Mouse (Mus musculus) heart, embryonic 13.5 days (tissue): ENCODE data around the gene Fam241a. TPM values are rescaled to one million over a fixed set of nuclear protein-coding genes. Genes with fewer than 3 reads are reported as not detected.

Source experiments
- ATAC-seq: fragments of 200-750 bp; cut with Nextera tagmentation; 2 replicates; pipeline ENCODE4 v1.8.0; 2017; ENCODE audit warnings: moderate TSS enrichment; ENCODE audit not compliant: insufficient number of reproducible peaks, low FRiP score, low TSS enrichment; ENCODE audit errors: extremely low read depth
- H3K27ac ChIP-seq: fragments of 300-500 bp; sonication (generic); replicated peaks from 2 replicates; pipeline ENCODE4 v1.5.1; 2015; ENCODE audit warnings: moderate library complexity, mild to moderate bottlenecking, inconsistent platforms
- H3K27me3 ChIP-seq: fragments of 300-500 bp; sonication (generic); replicated peaks from 2 replicates; pipeline ENCODE4 v1.6.1; 2015; ENCODE audit warnings: mild to moderate bottlenecking, inconsistent platforms
- H3K36me3 ChIP-seq: fragments of 300-500 bp; sonication (generic); 2 replicates; pipeline ENCODE4 v1.6.1; 2015; ENCODE audit warnings: mild to moderate bottlenecking, inconsistent platforms
- H3K4me1 ChIP-seq: fragments of 300-500 bp; sonication (generic); 2 replicates; pipeline ENCODE4 v1.6.1; 2015; ENCODE audit warnings: inconsistent platforms
- H3K4me2 ChIP-seq: fragments of 300-500 bp; sonication (generic); 2 replicates; pipeline ENCODE4 v1.6.1; 2015; ENCODE audit warnings: inconsistent platforms, mild to moderate bottlenecking, moderate library complexity
- H3K4me3 ChIP-seq: fragments of 300-500 bp; sonication (generic); 2 replicates; pipeline ENCODE4 v1.5.1; 2015; ENCODE audit warnings: moderate library complexity, mild to moderate bottlenecking, inconsistent platforms
- H3K9ac ChIP-seq: fragments of 300-500 bp; sonication (generic); 2 replicates; pipeline ENCODE4 v1.6.1; 2015; ENCODE audit warnings: inconsistent platforms, mild to moderate bottlenecking, moderate library complexity
- H3K9me3 ChIP-seq: fragments of 300-500 bp; sonication (generic); 2 replicates; pipeline ENCODE4 v1.6.1; 2016; ENCODE audit warnings: inconsistent platforms
- WGBS: fragments of 180-500 bp; shearing (Covaris S2); methylation state at CpG from one replicate; pipeline ENCODE4 v1.1.7; 2015; ENCODE audit warnings: mixed read lengths; 5-methylcytosine and 5-hydroxymethylcytosine counted together
- polyA plus RNA-seq: library from polyadenylated mRNA; unstranded; fragments of >200 nt; fragmentation: Nextera tagmentation; extraction: Ambion mirVana; gene quantifications from 2 replicates; pipeline ENCODE4 v1.2.1, GENCODE M21; 2015

The Fam241a gene
- polyA plus RNA-seq: 6.9 and 9.0 TPM in 2 replicates

DNA sequence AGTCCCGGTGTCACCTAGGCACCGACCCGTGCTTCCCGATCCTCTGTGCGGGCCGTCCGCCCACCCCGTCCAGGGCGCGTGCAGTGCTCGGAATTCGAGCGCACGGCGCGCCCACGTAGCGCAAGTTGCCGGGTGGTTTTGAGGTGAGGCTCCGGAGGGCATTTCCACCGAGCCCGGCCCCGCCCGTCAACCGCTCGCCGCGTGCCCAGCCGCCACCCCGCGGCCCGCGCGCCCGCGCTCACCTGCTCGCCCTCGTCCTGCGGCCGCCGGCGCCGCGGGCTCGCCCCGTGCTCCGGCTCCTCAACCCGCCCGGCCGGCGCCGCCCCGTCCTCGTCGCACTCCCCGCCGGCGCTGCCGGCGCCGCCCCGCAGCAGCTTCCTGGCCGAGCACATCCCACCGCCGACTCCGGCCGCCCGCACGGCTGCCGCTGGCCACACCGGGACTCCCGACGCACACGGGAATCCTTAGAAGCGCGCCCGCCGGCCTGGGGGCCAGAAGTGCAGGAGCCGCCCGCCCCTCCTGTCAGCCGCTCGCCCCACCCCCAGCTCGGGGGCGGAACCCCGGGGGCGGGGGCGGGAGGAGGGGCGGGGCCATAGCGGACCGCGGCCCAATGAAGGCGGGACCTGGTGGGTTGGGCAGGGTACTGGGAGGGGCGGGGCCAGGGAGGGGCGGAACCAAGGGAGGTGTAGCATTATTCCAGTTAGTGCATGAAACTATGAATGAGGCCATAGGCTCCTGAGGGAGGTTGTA, at the start of gene Fam241a:
TSS of gene Fam241a (minus strand) at position 533 of the 750 bp plus-strand sequence.
- H3K27ac ChIP-seq: peak within 1 kb of the TSS; percentile 79
- ATAC-seq: peak; percentile 94
- H3K9ac ChIP-seq: peak within 1 kb of the TSS; percentile 86
- no peaks in the 10 kb centered on the region for H3K27me3 ChIP-seq
- peak within 1 kb of the TSS; percentile 79 for H3K4me2 ChIP-seq
- H3K4me1 ChIP-seq: peaks cover 26% of the 10 kb centered on the region
- WGBS: under 1% methylated on average over 89 of the region's 94 CpGs
- no peaks in the 10 kb centered on the region for H3K9me3 ChIP-seq
- H3K4me3 ChIP-seq: peak within 1 kb of the TSS; percentile 86
- H3K36me3 ChIP-seq: no peaks in the 10 kb centered on the region

DNA sequence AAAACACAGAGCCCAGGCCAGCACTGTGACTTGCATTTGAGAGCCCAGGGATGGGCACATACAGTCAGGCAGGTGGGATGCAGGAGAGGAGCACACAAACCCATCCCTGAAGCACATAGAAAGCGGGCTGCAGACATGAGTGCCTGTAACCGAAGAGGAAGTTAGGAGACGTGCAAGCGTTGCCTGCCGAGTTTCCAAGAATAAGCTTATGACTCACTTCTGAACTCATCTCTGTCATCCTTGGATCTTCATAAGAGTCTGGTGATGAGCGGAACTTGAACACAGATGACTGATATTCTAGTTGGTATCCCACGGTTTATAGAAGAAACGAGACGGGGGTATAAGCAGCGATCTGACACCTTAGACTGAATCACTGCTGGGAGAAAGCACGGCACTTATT, 36.3 kb upstream of the Fam241a start:
- 85% methylated on average over 11 of the region's 11 CpGs for WGBS
- Histone ChIP-seq H3K36me3 (no peaks in the 10 kb centered on the region), H3K27me3 (no peaks in the 10 kb centered on the region), H3K4me1 (peaks cover 16% of the 10 kb centered on the region), H3K27ac (no peak overlapping the region), H3K9ac (no peak overlapping the region), H3K4me2 (peak overlapping the region; percentile 44), H3K4me3 (no peak overlapping the region), H3K9me3 (0 out of 2 replicates have a peak, but pooled peaks cover 12% of the 10 kb centered on the region)
- no peak for ATAC-seq

DNA sequence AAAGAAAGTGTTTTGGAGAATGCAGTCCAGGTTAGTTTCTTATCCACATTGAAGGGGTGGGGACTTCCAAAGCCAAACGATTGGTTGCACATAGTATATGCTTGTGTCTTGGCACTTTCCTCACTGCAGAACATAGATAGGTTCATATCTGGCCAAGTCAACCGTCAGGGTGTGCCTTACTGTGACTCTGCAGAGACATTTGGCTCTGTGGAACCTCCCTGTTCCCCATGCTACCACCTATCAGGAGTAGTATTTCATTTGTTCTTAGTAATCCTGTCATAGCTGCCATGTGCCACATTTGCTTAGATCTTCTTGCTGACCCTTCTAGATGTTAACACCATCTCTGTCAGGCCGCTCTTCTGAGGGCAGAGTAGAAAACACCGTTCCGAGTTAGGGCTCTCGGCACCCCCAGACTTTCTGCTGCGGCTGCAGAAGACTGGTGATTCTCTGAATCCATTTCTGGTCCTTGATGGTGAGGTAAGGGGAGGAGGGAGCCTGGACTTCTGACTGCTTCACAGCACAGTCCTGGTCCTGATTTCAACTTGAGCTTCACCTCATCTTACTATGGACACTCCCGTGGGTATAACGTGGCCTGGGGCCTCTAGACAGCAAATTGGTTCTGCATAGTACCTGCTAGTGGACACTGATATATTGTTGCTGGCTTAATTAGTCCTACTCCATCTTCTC, 34.3 kb upstream of the Fam241a start:
- Histone ChIP-seq H3K4me3 (0 out of 2 replicates have a peak overlapping the region, but pooled peaks have one; percentile 11), H3K36me3 (no peaks in the 10 kb centered on the region), H3K27ac (peak overlapping the region; percentile 66), H3K4me2 (peak overlapping the region; percentile 44), H3K4me1 (peaks cover 22% of the 10 kb centered on the region), H3K9me3 (0 out of 2 replicates have a peak, but pooled peaks cover 3% of the 10 kb centered on the region), H3K9ac (0 out of 2 replicates have a peak overlapping the region, but pooled peaks have one; percentile 37), H3K27me3 (no peaks in the 10 kb centered on the region)
- ATAC-seq: peak; percentile 65; the same call in 1 of the 2 replicates
- WGBS: 58% methylated on average over 9 of the region's 9 CpGs

DNA sequence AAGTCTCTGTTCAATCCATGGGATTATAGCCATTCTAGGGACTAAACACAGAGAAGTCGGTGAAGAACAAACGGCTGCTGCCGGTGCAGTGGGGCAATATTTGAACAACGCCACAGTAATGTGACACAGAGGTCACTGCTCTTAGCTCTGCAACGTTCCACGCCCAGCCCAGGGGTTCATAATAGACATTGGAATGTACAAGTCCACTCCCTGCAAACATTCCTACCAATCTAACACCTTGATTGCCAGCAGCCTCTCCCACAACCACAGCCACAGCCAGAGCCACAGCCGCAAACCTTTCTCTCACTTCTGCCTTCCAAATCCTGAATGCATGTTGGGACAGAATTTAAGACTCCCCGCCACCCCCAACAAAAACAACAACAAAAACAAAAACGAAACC, 33.8 kb upstream of the Fam241a start:
- H3K9ac ChIP-seq: 0 out of 2 replicates have a peak overlapping the region, but pooled peaks have one; percentile 37
- H3K4me1 ChIP-seq: peaks cover 22% of the 10 kb centered on the region
- H3K9me3 ChIP-seq: no peaks in the 10 kb centered on the region
- 35% methylated on average over 9 of the region's 9 CpGs for WGBS
- H3K4me2 ChIP-seq: peak overlapping the region; percentile 44
- peak overlapping the region; percentile 66 for H3K27ac ChIP-seq
- no peak; the same call in 1 of the 2 replicates for ATAC-seq
- no peaks in the 10 kb centered on the region for H3K36me3 ChIP-seq
- H3K27me3 ChIP-seq: no peaks in the 10 kb centered on the region
- no peak overlapping the region for H3K4me3 ChIP-seq

DNA sequence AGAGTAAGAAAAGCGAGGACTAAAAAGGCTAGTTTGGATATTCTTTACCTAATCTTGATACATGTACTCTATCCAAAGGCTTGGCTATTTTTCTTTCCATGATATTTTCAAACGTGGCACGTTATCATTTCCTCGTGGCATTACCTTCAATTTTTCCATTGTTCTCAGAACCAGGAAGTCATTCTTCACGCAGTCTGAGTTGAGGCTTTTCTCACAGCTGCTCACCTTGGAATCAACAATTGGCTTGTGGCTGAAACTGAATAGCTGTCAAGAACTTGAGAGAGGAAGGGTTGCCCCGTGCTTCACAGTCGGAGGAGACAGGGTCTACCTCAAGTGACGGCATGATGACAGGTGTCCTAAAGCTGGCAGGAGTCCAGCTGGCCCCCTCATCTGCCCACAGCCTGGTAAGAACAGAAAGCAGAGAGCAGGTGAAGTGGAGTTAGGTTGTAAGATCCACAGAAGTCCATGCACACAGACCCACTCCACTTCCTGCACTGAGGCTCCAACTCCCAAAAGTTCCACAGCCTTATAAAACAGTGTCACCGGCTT, 30.6 kb upstream of the Fam241a start:
- peaks cover 22% of the 10 kb centered on the region for H3K4me1 ChIP-seq
- no peak for ATAC-seq
- H3K4me2 ChIP-seq: peak overlapping the region; percentile 13; the same call in 1 of the 2 replicates
- H3K9me3 ChIP-seq: no peaks in the 10 kb centered on the region
- H3K27ac ChIP-seq: no peak overlapping the region
- no peak overlapping the region for H3K9ac ChIP-seq
- H3K27me3 ChIP-seq: no peaks in the 10 kb centered on the region
- H3K4me3 ChIP-seq: no peak overlapping the region
- H3K36me3 ChIP-seq: no peaks in the 10 kb centered on the region
- WGBS: 41% methylated on average over 9 of the region's 9 CpGs

DNA sequence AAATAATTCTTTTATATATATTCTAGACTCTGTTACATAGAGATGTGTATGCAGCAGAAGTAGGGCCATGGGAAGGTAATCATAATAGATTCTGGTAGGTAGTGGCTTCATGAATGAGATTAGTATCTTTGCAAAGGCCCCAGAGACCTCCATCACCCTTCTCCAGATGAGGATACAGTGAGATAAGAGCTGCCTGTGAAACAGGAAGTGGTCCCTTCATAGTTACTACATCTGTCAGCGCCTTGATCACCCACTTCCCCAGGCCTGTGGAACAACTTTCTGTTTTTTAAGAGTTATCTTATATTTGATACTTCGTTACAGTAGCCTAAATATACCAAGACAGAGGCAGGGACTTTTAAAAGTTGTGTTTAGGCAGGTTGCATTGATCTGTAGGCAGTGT, 28.3 kb upstream of the Fam241a start:
- H3K27ac ChIP-seq: no peak overlapping the region
- H3K36me3 ChIP-seq: no peaks in the 10 kb centered on the region
- H3K4me2 ChIP-seq: no peak overlapping the region
- WGBS: 67% methylated on average over 2 of the region's 2 CpGs
- no peaks in the 10 kb centered on the region for H3K9me3 ChIP-seq
- no peaks in the 10 kb centered on the region for H3K27me3 ChIP-seq
- peaks cover 11% of the 10 kb centered on the region for H3K4me1 ChIP-seq
- no peak for ATAC-seq
- no peak overlapping the region for H3K4me3 ChIP-seq
- no peak overlapping the region for H3K9ac ChIP-seq

DNA sequence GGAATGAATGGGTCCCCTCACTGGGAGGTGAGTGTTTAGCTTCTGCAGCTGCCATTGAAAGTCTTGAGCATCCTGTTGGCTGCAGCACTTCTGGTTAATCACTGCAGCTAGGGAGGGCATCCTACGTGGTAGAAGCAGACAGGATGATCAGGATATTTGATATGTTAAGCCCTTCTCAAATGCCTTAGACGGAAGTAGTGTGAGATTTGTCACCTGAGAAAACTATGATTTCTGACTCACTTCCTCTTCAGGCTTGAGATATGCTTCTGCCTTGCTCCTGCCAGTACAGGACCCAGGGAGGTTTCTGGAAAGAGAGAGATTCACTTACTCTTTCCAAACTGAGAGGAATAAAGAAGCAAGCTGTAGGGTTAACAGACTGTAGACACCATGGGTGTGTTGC, 27.1 kb upstream of the Fam241a start:
- WGBS: 50% methylated on average over 2 of the region's 2 CpGs
- no peak for ATAC-seq

DNA sequence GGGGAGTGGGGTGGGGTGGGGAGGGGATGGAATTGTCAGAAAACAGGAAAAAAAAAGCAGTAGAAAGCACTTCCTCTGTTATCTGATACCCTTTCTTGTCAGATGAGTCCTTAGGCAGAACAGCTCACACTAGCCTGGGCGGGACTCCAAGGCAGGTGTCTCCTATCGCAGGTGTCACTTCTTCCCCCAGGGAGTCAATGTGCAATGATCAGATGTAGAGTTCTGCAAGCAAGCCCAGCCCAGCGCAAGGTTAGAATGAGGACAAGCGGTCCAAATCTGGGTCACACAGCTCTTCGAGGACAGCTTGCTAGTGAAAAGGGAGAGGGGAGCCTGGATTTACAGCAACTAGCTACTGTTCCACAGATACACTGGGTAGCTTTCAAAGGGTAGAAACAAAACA, 26.0 kb upstream of the Fam241a start:
- ATAC-seq: no peak
- Histone ChIP-seq H3K4me2 (no peak overlapping the region), H3K4me3 (no peak overlapping the region), H3K9ac (no peak overlapping the region), H3K27ac (no peak overlapping the region), H3K4me1 (peaks cover 6% of the 10 kb centered on the region), H3K9me3 (no peaks in the 10 kb centered on the region), H3K27me3 (no peaks in the 10 kb centered on the region), H3K36me3 (no peaks in the 10 kb centered on the region)
- 72% methylated on average over 5 of the region's 5 CpGs for WGBS

More for the DNA sequence above, 27.1 kb upstream of the Fam241a start:
- H3K4me3 ChIP-seq: no peak overlapping the region
- no peak overlapping the region for H3K4me2 ChIP-seq
- H3K9me3 ChIP-seq: no peaks in the 10 kb centered on the region
- no peaks in the 10 kb centered on the region for H3K27me3 ChIP-seq
- no peaks in the 10 kb centered on the region for H3K36me3 ChIP-seq
- no peak overlapping the region for H3K27ac ChIP-seq
- no peak overlapping the region for H3K9ac ChIP-seq
- H3K4me1 ChIP-seq: peaks cover 6% of the 10 kb centered on the region

DNA sequence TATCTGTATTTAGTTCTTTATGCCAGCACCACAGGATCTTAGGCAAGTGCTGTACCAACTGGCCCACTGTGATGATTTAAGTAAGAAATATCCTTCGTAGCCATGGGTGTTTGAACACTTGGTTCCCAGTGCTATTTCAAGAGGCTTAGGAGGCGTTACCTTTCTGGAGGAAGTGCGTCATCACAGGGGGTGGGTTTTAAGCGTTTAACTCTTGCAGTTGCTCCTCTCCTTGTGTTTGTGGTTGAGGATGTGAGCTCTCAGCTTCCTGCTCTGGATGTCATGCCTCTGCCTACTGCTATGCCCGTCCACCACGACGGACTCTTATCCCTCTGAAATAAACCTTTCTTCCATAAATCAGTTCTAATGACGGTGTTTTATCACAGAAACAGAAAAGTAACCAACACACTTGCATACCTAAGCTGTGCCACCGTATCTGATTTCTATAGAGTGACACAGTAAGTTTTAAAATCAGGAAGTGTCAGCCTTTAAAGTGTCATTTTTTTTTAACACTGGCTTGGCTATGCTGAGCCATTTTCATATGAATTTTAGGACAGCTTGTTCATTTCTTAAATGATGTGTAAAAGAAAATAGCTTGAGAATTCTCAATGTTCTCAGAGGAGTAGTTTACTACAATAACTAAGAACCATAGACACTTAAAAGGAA, 22.0 kb upstream of the Fam241a start:
- no peak overlapping the region for H3K27ac ChIP-seq
- 70% methylated on average over 9 of the region's 9 CpGs for WGBS
- no peak overlapping the region for H3K4me2 ChIP-seq
- no peak overlapping the region for H3K4me3 ChIP-seq
- no peak overlapping the region for H3K9ac ChIP-seq
- H3K9me3 ChIP-seq: no peaks in the 10 kb centered on the region
- H3K36me3 ChIP-seq: no peaks in the 10 kb centered on the region
- peaks cover 10% of the 10 kb centered on the region for H3K4me1 ChIP-seq
- no peaks in the 10 kb centered on the region for H3K27me3 ChIP-seq
- no peak for ATAC-seq

DNA sequence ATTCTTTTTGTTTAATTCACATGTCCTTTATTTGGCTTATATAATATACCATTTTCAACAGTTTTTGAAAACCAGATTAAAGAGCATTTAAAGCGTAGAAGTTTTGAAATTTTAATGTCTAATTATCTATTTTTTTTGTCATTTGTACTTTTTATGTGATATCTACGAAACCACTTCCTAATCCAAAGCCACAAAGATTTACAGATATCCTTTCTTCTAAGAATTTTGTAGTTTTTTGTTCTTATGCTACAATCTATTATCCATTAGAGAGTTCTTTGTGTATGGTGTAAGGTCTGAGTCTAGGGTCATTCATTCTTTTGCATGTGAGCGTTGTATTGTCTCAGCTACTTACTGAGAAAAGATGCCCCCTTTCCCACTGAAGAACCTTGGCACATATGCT, 21.4 kb upstream of the Fam241a start:
- ATAC-seq: no peak
- 87% methylated on average over 3 of the region's 3 CpGs for WGBS
- Histone ChIP-seq H3K9ac (no peak overlapping the region), H3K4me1 (peaks cover 10% of the 10 kb centered on the region), H3K36me3 (no peaks in the 10 kb centered on the region), H3K27ac (no peak overlapping the region), H3K9me3 (no peaks in the 10 kb centered on the region), H3K4me2 (no peak overlapping the region), H3K4me3 (no peak overlapping the region), H3K27me3 (no peaks in the 10 kb centered on the region)
